Mouse (Mus musculus): ENCODE data around the gene Dzip1l. TPM values are rescaled to one million over a fixed set of nuclear protein-coding genes. Genes with fewer than 3 reads are reported as not detected.
A peak's percentile ranks its signal among the peaks of the same experiment; 100 is the strongest.

The Dzip1l gene
- polyA plus RNA-seq, 1 experiment from 2014 or later, result 13.4 TPM

GRCm38 (mm10) chr9:99628581-99628980 is 715 bp upstream of the Dzip1l start:
- no peak overlapping the region for H3K9ac ChIP-seq
- peaks cover 11% of the 10 kb centered on the region; the same call in 1 of the 2 replicates for H3K4me1 ChIP-seq (replicated peaks)
- H3K27ac ChIP-seq, result 0 out of 2 replicates have a peak overlapping the region, but pooled peaks have one; percentile 92
- H3K27me3 ChIP-seq (replicated peaks), result no peaks in the 10 kb centered on the region
- H3K36me3 ChIP-seq, result no peaks in the 10 kb centered on the region
- no peak for ATAC-seq
- H3K4me3 ChIP-seq (replicated peaks), result no peak overlapping the region; the same call in 1 of the 2 replicates
- H3K9me3 ChIP-seq, result no peaks in the 10 kb centered on the region
- 61% methylated on average over 4 of the region's 4 CpGs for WGBS
- H3K4me2 ChIP-seq (replicated peaks), result peak overlapping the region; percentile 88; the same call in 1 of the 2 replicates

GRCm38 (mm10) chr9:99630071-99630470 is 775 bp downstream of the Dzip1l start:
- Histone ChIP-seq H3K9me3 (no peaks in the 10 kb centered on the region), H3K4me1 (replicated peaks) (peaks cover 11% of the 10 kb centered on the region; the same call in 1 of the 2 replicates), H3K4me3 (replicated peaks) (peak overlapping the region; percentile 59), H3K27me3 (replicated peaks) (no peaks in the 10 kb centered on the region), H3K9ac (peak overlapping the region; percentile 66), H3K4me2 (replicated peaks) (peak overlapping the region; percentile 88), H3K27ac (peak overlapping the region; percentile 92), H3K36me3 (no peaks in the 10 kb centered on the region)
- peak; percentile 22 for ATAC-seq
- WGBS, result 2% methylated on average over 11 of the region's 11 CpGs

- 43% methylated on average over 9 of the region's 9 CpGs for WGBS
- H3K9ac ChIP-seq, result peak overlapping the region; percentile 66
- no peaks in the 10 kb centered on the region for H3K9me3 ChIP-seq
- peak overlapping the region; percentile 59 for H3K4me3 ChIP-seq (replicated peaks)
- H3K27me3 ChIP-seq (replicated peaks), result no peaks in the 10 kb centered on the region
- peak overlapping the region; percentile 88 for H3K4me2 ChIP-seq (replicated peaks)
- no peak for ATAC-seq
- no peak overlapping the region; the same call in 1 of the 2 replicates for H3K27ac ChIP-seq
- H3K36me3 ChIP-seq, result no peaks in the 10 kb centered on the region
- H3K4me1 ChIP-seq (replicated peaks), result peaks cover 11% of the 10 kb centered on the region; the same call in 1 of the 2 replicates
Observed at GRCm38 (mm10) chr9:99630528-99631125, 1.3 kb downstream of the Dzip1l start.

- Histone ChIP-seq H3K4me2 (replicated peaks) (no peak overlapping the region), H3K9ac (no peak overlapping the region)
Observed at GRCm38 (mm10) chr9:99631781-99632180, 2.5 kb downstream of the Dzip1l start.

GRCm38 (mm10) chr9:99632264-99632663 is 3.0 kb downstream of the Dzip1l start:
- Histone ChIP-seq H3K36me3 (0 out of 2 replicates have a peak, but pooled peaks cover 2% of the 10 kb centered on the region), H3K4me2 (replicated peaks) (0 out of 2 replicates have a peak overlapping the region, but pooled peaks have one; percentile 6), H3K27me3 (replicated peaks) (no peaks in the 10 kb centered on the region), H3K9me3 (no peaks in the 10 kb centered on the region), H3K27ac (no peak overlapping the region), H3K4me1 (replicated peaks) (peaks cover 11% of the 10 kb centered on the region; the same call in 1 of the 2 replicates), H3K9ac (no peak overlapping the region), H3K4me3 (replicated peaks) (no peak overlapping the region)
- ATAC-seq, result no peak
- whole genome bisulfite sequencing, result 65% methylated on average over 8 of the region's 8 CpGs

More at GRCm38 (mm10) chr9:99631781-99632180, 2.5 kb downstream of the Dzip1l start:
- Histone ChIP-seq H3K9me3 (no peaks in the 10 kb centered on the region), H3K36me3 (no peaks in the 10 kb centered on the region), H3K4me3 (replicated peaks) (no peak overlapping the region), H3K27me3 (replicated peaks) (no peaks in the 10 kb centered on the region), H3K4me1 (replicated peaks) (peaks cover 11% of the 10 kb centered on the region; the same call in 1 of the 2 replicates), H3K27ac (no peak overlapping the region)
- ATAC-seq, result no peak
- 52% methylated on average over 2 of the region's 2 CpGs for WGBS

- H3K4me1 ChIP-seq (replicated peaks), result peaks cover 4% of the 10 kb centered on the region; the same call in 1 of the 2 replicates
- H3K36me3 ChIP-seq, result 0 out of 2 replicates have a peak, but pooled peaks cover 7% of the 10 kb centered on the region
- no peak overlapping the region for H3K9ac ChIP-seq
- ATAC-seq, result no peak
- H3K4me2 ChIP-seq (replicated peaks), result no peak overlapping the region
- no peaks in the 10 kb centered on the region for H3K27me3 ChIP-seq (replicated peaks)
- no peak overlapping the region for H3K4me3 ChIP-seq (replicated peaks)
- H3K9me3 ChIP-seq, result no peaks in the 10 kb centered on the region
- no peak overlapping the region for H3K27ac ChIP-seq
- 91% methylated on average over 1 of the region's 1 CpGs for WGBS
Observed at GRCm38 (mm10) chr9:99636776-99637175, 7.5 kb downstream of the Dzip1l start.

GRCm38 (mm10) chr9:99637227-99637626 is 7.9 kb downstream of the Dzip1l start:
- Histone ChIP-seq H3K27me3 (replicated peaks) (no peaks in the 10 kb centered on the region), H3K36me3 (0 out of 2 replicates have a peak, but pooled peaks cover 7% of the 10 kb centered on the region), H3K4me3 (replicated peaks) (no peak overlapping the region), H3K4me1 (replicated peaks) (0 out of 2 replicates have a peak, but pooled peaks cover 3% of the 10 kb centered on the region), H3K27ac (no peak overlapping the region), H3K9me3 (no peaks in the 10 kb centered on the region), H3K4me2 (replicated peaks) (no peak overlapping the region), H3K9ac (no peak overlapping the region)
- ATAC-seq, result no peak
- WGBS, result 95% methylated on average over 17 of the region's 17 CpGs

- WGBS, result 94% methylated on average over 13 of the region's 13 CpGs
- H3K36me3 ChIP-seq, result 0 out of 2 replicates have a peak, but pooled peaks cover 7% of the 10 kb centered on the region
- H3K27me3 ChIP-seq (replicated peaks), result no peaks in the 10 kb centered on the region
- 0 out of 2 replicates have a peak, but pooled peaks cover 3% of the 10 kb centered on the region for H3K4me1 ChIP-seq (replicated peaks)
- H3K4me3 ChIP-seq (replicated peaks), result no peak overlapping the region
- no peak overlapping the region for H3K9ac ChIP-seq
- H3K27ac ChIP-seq, result no peak overlapping the region
- no peaks in the 10 kb centered on the region for H3K9me3 ChIP-seq
- H3K4me2 ChIP-seq (replicated peaks), result no peak overlapping the region
- no peak for ATAC-seq
Observed at GRCm38 (mm10) chr9:99637736-99638135, 8.4 kb downstream of the Dzip1l start.

GRCm38 (mm10) chr9:99639957-99640356 is 10.7 kb downstream of the Dzip1l start:
- Histone ChIP-seq H3K4me1 (replicated peaks) (0 out of 2 replicates have a peak, but pooled peaks cover 3% of the 10 kb centered on the region), H3K9ac (no peak overlapping the region), H3K9me3 (no peaks in the 10 kb centered on the region), H3K4me2 (replicated peaks) (no peak overlapping the region), H3K4me3 (replicated peaks) (no peak overlapping the region), H3K27me3 (replicated peaks) (no peaks in the 10 kb centered on the region), H3K36me3 (0 out of 2 replicates have a peak, but pooled peaks cover 10% of the 10 kb centered on the region), H3K27ac (no peak overlapping the region)
- ATAC-seq, result peak; percentile 90
- 71% methylated on average over 5 of the region's 5 CpGs for WGBS

GRCm38 (mm10) chr9:99645416-99645815 is 16.1 kb downstream of the Dzip1l start:
- no peaks in the 10 kb centered on the region for H3K9me3 ChIP-seq
- H3K36me3 ChIP-seq, result peaks cover 18% of the 10 kb centered on the region
- no peak overlapping the region for H3K27ac ChIP-seq
- no peak overlapping the region for H3K9ac ChIP-seq
- no peak overlapping the region for H3K4me2 ChIP-seq (replicated peaks)
- WGBS, result 92% methylated on average over 6 of the region's 6 CpGs
- no peak for ATAC-seq
- no peak overlapping the region for H3K4me3 ChIP-seq (replicated peaks)
- no peaks in the 10 kb centered on the region for H3K27me3 ChIP-seq (replicated peaks)
- H3K4me1 ChIP-seq (replicated peaks), result no peaks in the 10 kb centered on the region

- Histone ChIP-seq H3K36me3 (peaks cover 22% of the 10 kb centered on the region), H3K4me3 (replicated peaks) (no peak overlapping the region)
Observed at GRCm38 (mm10) chr9:99646102-99646501, 16.8 kb downstream of the Dzip1l start.

GRCm38 (mm10) chr9:99660756-99661155 is 31.5 kb downstream of the Dzip1l start:
- H3K27me3 ChIP-seq (replicated peaks), result no peaks in the 10 kb centered on the region
- WGBS, result 73% methylated on average over 10 of the region's 10 CpGs
- no peak overlapping the region for H3K4me3 ChIP-seq (replicated peaks)
- peaks cover 5% of the 10 kb centered on the region; the same call in 1 of the 2 replicates for H3K36me3 ChIP-seq
- H3K4me1 ChIP-seq (replicated peaks), result no peaks in the 10 kb centered on the region; the same call in 1 of the 2 replicates
- no peak overlapping the region for H3K4me2 ChIP-seq (replicated peaks)
- no peak overlapping the region for H3K9ac ChIP-seq
- H3K9me3 ChIP-seq, result no peaks in the 10 kb centered on the region
- no peak for ATAC-seq
- no peak overlapping the region for H3K27ac ChIP-seq

More at GRCm38 (mm10) chr9:99646102-99646501, 16.8 kb downstream of the Dzip1l start:
- Histone ChIP-seq H3K9ac (no peak overlapping the region), H3K27me3 (replicated peaks) (no peaks in the 10 kb centered on the region), H3K9me3 (no peaks in the 10 kb centered on the region), H3K27ac (no peak overlapping the region), H3K4me2 (replicated peaks) (no peak overlapping the region), H3K4me1 (replicated peaks) (no peaks in the 10 kb centered on the region)
- ATAC-seq, result no peak
- 90% methylated on average over 6 of the region's 6 CpGs for WGBS
